Mouse (Mus musculus): ENCODE measurements around the gene Mt4. TPM values are rescaled to one million over a fixed set of nuclear protein-coding genes. Genes with fewer than 3 reads are reported as not detected.

Gene Mt4
- polyA plus RNA-seq, 1 experiment from 2014 or later = not detected

- H3K27ac ChIP-seq = peak overlapping the region; percentile 81
- no peak for DNase-seq (ENCODE audit: low spot score)
- peak overlapping the region; percentile 48 for H3K4me2 ChIP-seq (ENCODE audit: low read length)
- H3K4me3 ChIP-seq (replicated peaks; ENCODE audit: low read depth, low read length) = 0 out of 2 replicates have a peak overlapping the region, but pooled peaks have one; percentile 9
- H3K9me3 ChIP-seq (replicated peaks; ENCODE audit: low read length) = no peaks in the 10 kb centered on the region
- H3K9ac ChIP-seq (ENCODE audit: low read depth, low read length) = 0 out of 2 replicates have a peak overlapping the region, but pooled peaks have one; percentile 31
- H3K36me3 ChIP-seq (ENCODE audit: insufficient read depth, low read length) = no peaks in the 10 kb centered on the region
- H3K27me3 ChIP-seq (ENCODE audit: insufficient read depth, low read length) = peaks cover 10% of the 10 kb centered on the region
- no peak for ATAC-seq (replicated peaks; ENCODE audit: low FRiP score, low read depth)
- peaks cover 26% of the 10 kb centered on the region; the same call in 1 of the 2 replicates for H3K4me1 ChIP-seq (replicated peaks; ENCODE audit: insufficient read depth, low read length)
- 0 out of 2 replicates have a peak, but pooled peaks have one; percentile 1 for TF ChIP-seq CTCF (IDR thresholded peaks at IDR 0.05; ENCODE audit: low read depth)
- 58% methylated on average over 13 of the region's 13 CpGs for WGBS
Measured at GRCm38 (mm10) chr8:94182055-94182929, 45.3 kb downstream of the Mt4 start.

GRCm38 (mm10) chr8:94183117-94183516, 46.1 kb downstream of the Mt4 start:
- H3K9ac ChIP-seq (ENCODE audit: low read depth, low read length) = 0 out of 2 replicates have a peak overlapping the region, but pooled peaks have one; percentile 31
- peaks cover 27% of the 10 kb centered on the region; the same call in 1 of the 2 replicates for H3K4me1 ChIP-seq (replicated peaks; ENCODE audit: insufficient read depth, low read length)
- H3K27ac ChIP-seq = peak overlapping the region; percentile 81
- peak overlapping the region; percentile 48 for H3K4me2 ChIP-seq (ENCODE audit: low read length)
- ATAC-seq (replicated peaks; ENCODE audit: low FRiP score, low read depth) = peak; percentile 72
- H3K9me3 ChIP-seq (replicated peaks; ENCODE audit: low read length) = no peaks in the 10 kb centered on the region
- H3K27me3 ChIP-seq (ENCODE audit: insufficient read depth, low read length) = peaks cover 10% of the 10 kb centered on the region
- H3K36me3 ChIP-seq (ENCODE audit: insufficient read depth, low read length) = no peaks in the 10 kb centered on the region
- peak; percentile 88 for DNase-seq (ENCODE audit: low spot score)
- peak; percentile 80 for TF ChIP-seq CTCF (IDR thresholded peaks at IDR 0.05; ENCODE audit: low read depth)
- under 1% methylated on average over 16 of the region's 16 CpGs for WGBS
- H3K4me3 ChIP-seq (replicated peaks; ENCODE audit: low read depth, low read length) = peak overlapping the region; percentile 9; the same call in 1 of the 2 replicates

DNA sequence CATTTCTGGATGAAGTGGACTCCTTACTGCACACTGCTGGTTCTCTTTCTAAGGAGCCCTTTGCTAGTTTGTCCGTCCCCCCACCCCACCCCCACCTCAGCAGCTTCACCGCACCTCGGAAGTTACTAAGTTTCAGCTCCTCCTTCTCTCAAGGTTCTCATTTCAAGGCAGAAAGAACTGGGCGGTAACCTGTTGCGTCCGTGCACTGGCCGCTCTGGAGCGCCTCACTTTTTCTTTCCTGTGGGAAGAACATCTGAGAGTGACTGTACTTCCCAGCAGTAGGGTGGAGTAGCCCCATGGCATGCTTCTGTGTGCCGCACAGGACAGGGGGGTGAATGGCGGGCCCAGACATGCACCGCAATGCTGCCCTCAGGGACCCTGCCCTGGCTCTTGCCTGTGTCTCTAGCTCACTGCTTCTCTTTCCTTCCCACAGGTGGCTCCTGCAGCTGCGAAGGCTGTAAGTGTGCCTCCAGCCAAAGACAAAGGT, 47.4 kb downstream of the Mt4 start:
- Histone ChIP-seq H3K4me1 (replicated peaks; ENCODE audit: insufficient read depth, low read length) (peaks cover 25% of the 10 kb centered on the region; the same call in 1 of the 2 replicates), H3K36me3 (ENCODE audit: insufficient read depth, low read length) (no peaks in the 10 kb centered on the region), H3K27me3 (ENCODE audit: insufficient read depth, low read length) (peaks cover 10% of the 10 kb centered on the region), H3K9ac (ENCODE audit: low read depth, low read length) (no peak overlapping the region), H3K4me2 (ENCODE audit: low read length) (0 out of 2 replicates have a peak overlapping the region, but pooled peaks have one; percentile 1), H3K4me3 (replicated peaks; ENCODE audit: low read depth, low read length) (no peak overlapping the region), H3K27ac (peak overlapping the region; percentile 70), H3K9me3 (replicated peaks; ENCODE audit: low read length) (no peaks in the 10 kb centered on the region)
- TF ChIP-seq CTCF (IDR thresholded peaks at IDR 0.05; ENCODE audit: low read depth) = no peak
- DNase-seq (ENCODE audit: low spot score) (no peak), ATAC-seq (replicated peaks; ENCODE audit: low FRiP score, low read depth) (no peak)
- 12% methylated on average over 12 of the region's 12 CpGs for WGBS

DNA sequence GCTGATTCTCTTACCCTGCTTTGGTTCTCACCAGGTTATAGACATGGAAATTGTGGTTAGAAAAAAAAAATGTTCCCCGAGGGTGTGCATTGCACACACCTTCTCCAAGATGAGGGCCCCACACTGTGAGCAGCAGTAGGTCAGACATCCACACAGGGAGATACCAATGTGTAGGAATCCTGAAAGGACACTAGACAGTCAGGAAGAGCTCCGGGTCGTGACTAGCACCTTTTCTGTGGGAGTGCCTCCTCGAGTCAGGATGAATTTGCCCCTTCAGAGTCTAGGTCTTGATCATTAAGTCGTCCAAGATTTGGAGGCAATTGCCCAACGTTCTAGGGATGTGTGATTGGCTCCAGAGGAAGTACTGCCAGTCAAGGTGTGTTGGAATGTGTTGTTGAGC, 48.8 kb downstream of the Mt4 start:
- TF ChIP-seq CTCF (IDR thresholded peaks at IDR 0.05; ENCODE audit: low read depth) = no peak
- H3K27ac ChIP-seq = 0 out of 2 replicates have a peak overlapping the region, but pooled peaks have one; percentile 34
- DNase-seq (ENCODE audit: low spot score) = no peak
- no peaks in the 10 kb centered on the region for H3K27me3 ChIP-seq (ENCODE audit: insufficient read depth, low read length)
- no peak for ATAC-seq (replicated peaks; ENCODE audit: low FRiP score, low read depth)
- no peaks in the 10 kb centered on the region for H3K36me3 ChIP-seq (ENCODE audit: insufficient read depth, low read length)
- H3K9ac ChIP-seq (ENCODE audit: low read depth, low read length) = no peak overlapping the region
- WGBS = 62% methylated on average over 6 of the region's 6 CpGs
- H3K4me1 ChIP-seq (replicated peaks; ENCODE audit: insufficient read depth, low read length) = peaks cover 25% of the 10 kb centered on the region
- H3K4me3 ChIP-seq (replicated peaks; ENCODE audit: low read depth, low read length) = no peak overlapping the region
- H3K9me3 ChIP-seq (replicated peaks; ENCODE audit: low read length) = no peaks in the 10 kb centered on the region
- H3K4me2 ChIP-seq (ENCODE audit: low read length) = no peak overlapping the region

DNA sequence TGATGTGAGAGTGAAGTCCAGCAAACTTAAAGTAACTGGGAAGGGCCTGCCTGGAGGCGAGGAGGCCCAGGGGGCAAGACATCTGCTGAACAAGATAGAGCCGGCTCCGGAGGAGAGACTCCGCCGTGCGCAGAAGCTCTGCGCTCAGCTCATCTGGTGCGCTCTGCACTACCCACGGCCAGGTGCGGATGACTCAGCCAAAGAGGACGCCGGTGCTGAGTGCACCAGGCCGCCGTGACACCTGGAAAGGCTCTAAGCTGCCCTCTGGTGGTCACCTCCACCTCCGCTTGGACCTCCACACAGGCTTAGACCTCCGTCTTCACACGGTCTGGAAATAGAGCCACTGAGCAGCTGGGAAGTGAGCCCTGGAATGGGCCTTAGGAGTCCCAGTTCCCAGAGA, 49.5 kb downstream of the Mt4 start:
- ATAC-seq (replicated peaks; ENCODE audit: low FRiP score, low read depth) (peak; percentile 87), DNase-seq (ENCODE audit: low spot score) (peak; percentile 78)
- no peaks in the 10 kb centered on the region for H3K27me3 ChIP-seq (ENCODE audit: insufficient read depth, low read length)
- H3K4me2 ChIP-seq (ENCODE audit: low read length) = peak overlapping the region; percentile 38; the same call in 1 of the 2 replicates
- 4% methylated on average over 17 of the region's 17 CpGs for WGBS
- H3K27ac ChIP-seq = 0 out of 2 replicates have a peak overlapping the region, but pooled peaks have one; percentile 5
- H3K4me1 ChIP-seq (replicated peaks; ENCODE audit: insufficient read depth, low read length) = peaks cover 26% of the 10 kb centered on the region
- H3K36me3 ChIP-seq (ENCODE audit: insufficient read depth, low read length) = no peaks in the 10 kb centered on the region
- peak; percentile 89 for TF ChIP-seq CTCF (IDR thresholded peaks at IDR 0.05; ENCODE audit: low read depth)
- no peaks in the 10 kb centered on the region for H3K9me3 ChIP-seq (replicated peaks; ENCODE audit: low read length)
- no peak overlapping the region for H3K4me3 ChIP-seq (replicated peaks; ENCODE audit: low read depth, low read length)
- no peak overlapping the region for H3K9ac ChIP-seq (ENCODE audit: low read depth, low read length)

GRCm38 (mm10) chr8:94187290-94188002, 50.4 kb downstream of the Mt4 start:
- no peak overlapping the region for H3K9ac ChIP-seq (ENCODE audit: low read depth, low read length)
- peak overlapping the region; percentile 8; the same call in 1 of the 2 replicates for H3K27ac ChIP-seq
- no peak overlapping the region for H3K4me2 ChIP-seq (ENCODE audit: low read length)

More at GRCm38 (mm10) chr8:94187290-94188002, 50.4 kb downstream of the Mt4 start:
- no peak for DNase-seq (ENCODE audit: low spot score)
- no peaks in the 10 kb centered on the region for H3K9me3 ChIP-seq (replicated peaks; ENCODE audit: low read length)
- H3K36me3 ChIP-seq (ENCODE audit: insufficient read depth, low read length) = no peaks in the 10 kb centered on the region
- no peak for ATAC-seq (replicated peaks; ENCODE audit: low FRiP score, low read depth)
- no peak for TF ChIP-seq CTCF (IDR thresholded peaks at IDR 0.05; ENCODE audit: low read depth)
- 40% methylated on average over 21 of the region's 21 CpGs for WGBS
- no peaks in the 10 kb centered on the region for H3K27me3 ChIP-seq (ENCODE audit: insufficient read depth, low read length)
- H3K4me1 ChIP-seq (replicated peaks; ENCODE audit: insufficient read depth, low read length) = peaks cover 26% of the 10 kb centered on the region
- H3K4me3 ChIP-seq (replicated peaks; ENCODE audit: low read depth, low read length) = no peak overlapping the region

Other genes with a start within 250 kb of the Mt4 start
- 65.8 and 71.7 TPM in 2 replicates for gene Amfr, start 124.4 kb upstream of the Mt4 start, polyA plus RNA-seq (2015; fragmentation: Nextera tagmentation; extraction: Ambion mirVana)
- gene Nudt21, start 100.2 kb upstream of the Mt4 start, polyA plus RNA-seq (2015; fragmentation: Nextera tagmentation; extraction: Ambion mirVana) = 106 TPM in 2 replicates
- gene Ogfod1, start 100.0 kb upstream of the Mt4 start, polyA plus RNA-seq (2015; fragmentation: Nextera tagmentation; extraction: Ambion mirVana) = 5.8 and 6.1 TPM in 2 replicates
- 14.2 and 15.7 TPM in 2 replicates for gene Bbs2, start 38.3 kb upstream of the Mt4 start, polyA plus RNA-seq (2015; fragmentation: Nextera tagmentation; extraction: Ambion mirVana)
- 2.2 and 2.7 TPM in 2 replicates for gene Mt3, start 15.4 kb downstream of the Mt4 start, polyA plus RNA-seq (2015; fragmentation: Nextera tagmentation; extraction: Ambion mirVana)
- gene Mt2, start 35.5 kb downstream of the Mt4 start, polyA plus RNA-seq (2015; fragmentation: Nextera tagmentation; extraction: Ambion mirVana) = 98.3 and 113 TPM in 2 replicates
- gene Mt1, start 41.9 kb downstream of the Mt4 start, polyA plus RNA-seq (2015; fragmentation: Nextera tagmentation; extraction: Ambion mirVana) = 499 and 556 TPM in 2 replicates
- gene Nup93, start 77.4 kb downstream of the Mt4 start, polyA plus RNA-seq (2015; fragmentation: Nextera tagmentation; extraction: Ambion mirVana) = 45.0 and 53.6 TPM in 2 replicates
- 44.6 and 45.6 TPM in 2 replicates for gene Slc12a3, start 192.0 kb downstream of the Mt4 start, polyA plus RNA-seq (2015; fragmentation: Nextera tagmentation; extraction: Ambion mirVana)
- 95.8 and 100 TPM in 2 replicates for gene Herpud1, start 249.2 kb downstream of the Mt4 start, polyA plus RNA-seq (2015; fragmentation: Nextera tagmentation; extraction: Ambion mirVana)